Mouse (Mus musculus): ENCODE measurements around the gene Kcnt1.
"Not testable (repeated sequence)": the region's sequence is repeated elsewhere in the genome, so short reads cannot be mapped to it uniquely, and the experiment has no call there.

Gene Kcnt1

GRCm38 (mm10) chr2:25863337-25864131, at the start of gene Kcnt1:
Gene Kcnt1, plus strand, starts transcription at chr2:25863734.
- in situ Hi-C loops (cut with MseI, MboI), result no loop called here

- in situ Hi-C loops (cut with MseI, MboI), result not testable (repeated sequence)
Observed at GRCm38 (mm10) chr2:25815748-25816147, 47.8 kb upstream of the Kcnt1 start, which contains the start of gene Glt6d1. Gene Glt6d1, minus strand, starts transcription at chr2:25815848.

- in situ Hi-C loops (cut with MseI, MboI), result no loop called here
Observed at GRCm38 (mm10) chr2:25822806-25823205, 40.7 kb upstream of the Kcnt1 start, which contains the start of gene Lcn9. Gene Lcn9, plus strand, starts transcription at chr2:25823153.

GRCm38 (mm10) chr2:25824751-25825150, 38.8 kb upstream of the Kcnt1 start:
- in situ Hi-C loops (cut with MseI, MboI), result no loop called here

GRCm38 (mm10) chr2:25828344-25828947, 35.1 kb upstream of the Kcnt1 start:
- in situ Hi-C loops (cut with MseI, MboI), result no loop called here

GRCm38 (mm10) chr2:25830786-25831185, 32.7 kb upstream of the Kcnt1 start:
- in situ Hi-C loops (cut with MseI, MboI), result loop anchor here in 1 of 2 experiments (10.0 kb wide), 1 partner anchor 956 kb away; no protein-coding TSS in a partner anchor

- in situ Hi-C loops (cut with MseI, MboI), result loop anchor here in 1 of 2 experiments (10.0 kb wide), 1 partner anchor 961 kb away; no protein-coding TSS in a partner anchor
Observed at GRCm38 (mm10) chr2:25836291-25836690, 27.2 kb upstream of the Kcnt1 start.

- in situ Hi-C loops (cut with MseI, MboI), result no loop called here
Observed at GRCm38 (mm10) chr2:25842161-25842560, 21.4 kb upstream of the Kcnt1 start.

- in situ Hi-C loops (cut with MseI, MboI), result no loop called here
Observed at GRCm38 (mm10) chr2:25842758-25843157, 20.8 kb upstream of the Kcnt1 start.

- in situ Hi-C loops (cut with MseI, MboI), result no loop called here
Observed at GRCm38 (mm10) chr2:25844097-25844496, 19.4 kb upstream of the Kcnt1 start.

GRCm38 (mm10) chr2:25846516-25846915, 17.0 kb upstream of the Kcnt1 start:
- in situ Hi-C loops (cut with MseI, MboI), result no loop called here

GRCm38 (mm10) chr2:25847226-25847625, 16.3 kb upstream of the Kcnt1 start, which contains the start of gene Sohlh1:
Gene Sohlh1, minus strand, starts transcription at chr2:25847248.
- in situ Hi-C loops (cut with MseI, MboI), result no loop called here

GRCm38 (mm10) chr2:25850330-25850729, 13.2 kb upstream of the Kcnt1 start:
- in situ Hi-C loops (cut with MseI, MboI), result no loop called here

- in situ Hi-C loops (cut with MseI, MboI), result no loop called here
Observed at GRCm38 (mm10) chr2:25852626-25853025, 10.9 kb upstream of the Kcnt1 start.

- in situ Hi-C loops (cut with MseI, MboI), result no loop called here
Observed at GRCm38 (mm10) chr2:25853998-25854397, 9.5 kb upstream of the Kcnt1 start.

- in situ Hi-C loops (cut with MseI, MboI), result no loop called here
Observed at GRCm38 (mm10) chr2:25859891-25860290, 3.6 kb upstream of the Kcnt1 start.

- in situ Hi-C loops (cut with MseI, MboI), result no loop called here
Observed at GRCm38 (mm10) chr2:25862038-25862437, 1.5 kb upstream of the Kcnt1 start.

- in situ Hi-C loops (cut with MseI, MboI), result no loop called here
Observed at GRCm38 (mm10) chr2:25862696-25863270, 751 bp upstream of the Kcnt1 start.

GRCm38 (mm10) chr2:25864230-25864629, 696 bp downstream of the Kcnt1 start:
- in situ Hi-C loops (cut with MseI, MboI), result no loop called here

- in situ Hi-C loops (cut with MseI, MboI), result no loop called here
Observed at GRCm38 (mm10) chr2:25865412-25865811, 1.9 kb downstream of the Kcnt1 start.

- in situ Hi-C loops (cut with MseI, MboI), result no loop called here
Observed at GRCm38 (mm10) chr2:25866656-25867055, 3.1 kb downstream of the Kcnt1 start.

GRCm38 (mm10) chr2:25877250-25877735, 13.8 kb downstream of the Kcnt1 start:
- in situ Hi-C loops (cut with MseI, MboI), result no loop called here
